Mouse (Mus musculus): ENCODE results near the gene Stmn1.
A peak's percentile ranks its signal among the peaks of the same experiment; 100 is the strongest.

Gene Stmn1

DNA sequence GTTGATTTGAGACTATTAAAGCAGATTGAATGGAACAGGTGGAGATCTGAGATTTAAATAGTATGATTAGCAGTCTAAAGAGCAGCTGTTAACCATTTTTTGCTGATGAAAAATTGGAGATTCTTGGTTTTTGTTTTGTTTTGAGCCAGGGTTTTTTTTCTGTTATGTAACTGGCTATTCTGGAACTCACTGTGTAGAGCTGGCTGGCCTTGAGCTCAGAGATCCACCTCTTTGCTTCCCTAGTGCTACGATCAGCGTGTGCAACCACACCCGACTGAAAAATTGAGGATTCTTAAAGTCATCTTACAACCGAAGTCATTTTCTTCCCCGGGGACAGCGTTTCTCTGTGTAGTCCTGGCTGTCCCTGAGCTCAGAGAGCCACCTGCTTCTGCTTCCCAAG lies 43.6 kb downstream of the Stmn1 start:
- DNase-seq (ENCODE audit: low read depth, low spot score), result no peak

- DNase-seq (ENCODE audit: low read depth, low spot score), result peak; percentile 59
These were observed 44.7 kb downstream of the Stmn1 start for GRCm38 (mm10) chr4:134512798-134513197.

DNA sequence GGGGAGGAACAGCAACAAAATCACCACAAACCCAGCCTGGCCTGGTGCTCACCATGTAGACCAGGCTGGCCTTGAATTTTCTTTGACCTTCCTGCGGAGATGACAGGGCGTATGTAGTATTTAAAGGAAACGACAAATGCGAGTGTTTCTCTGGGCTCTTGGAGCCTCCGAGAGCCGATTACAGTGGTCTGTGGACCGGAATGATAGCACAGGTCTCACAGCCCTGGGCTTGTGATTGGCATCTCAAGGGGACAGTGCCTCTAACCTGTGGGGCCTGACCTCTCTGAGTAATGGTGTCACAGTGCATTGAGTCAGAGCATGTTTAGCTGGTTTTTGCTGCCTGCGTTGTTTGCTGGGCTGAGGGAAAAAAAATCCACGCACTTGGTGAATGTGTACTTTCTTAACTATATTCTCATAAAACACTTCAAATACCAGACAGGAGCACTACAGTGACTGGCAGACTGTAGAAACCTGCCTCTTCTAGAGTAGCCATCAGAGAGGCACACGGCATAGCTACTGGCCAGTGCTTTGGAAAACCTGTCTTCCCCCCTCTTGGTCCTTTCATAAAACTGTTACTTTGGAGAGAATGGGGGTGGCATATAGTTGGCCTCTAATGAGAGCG lies 46.3 kb downstream of the Stmn1 start:
- no peak for DNase-seq (ENCODE audit: low read depth, low spot score)

DNA sequence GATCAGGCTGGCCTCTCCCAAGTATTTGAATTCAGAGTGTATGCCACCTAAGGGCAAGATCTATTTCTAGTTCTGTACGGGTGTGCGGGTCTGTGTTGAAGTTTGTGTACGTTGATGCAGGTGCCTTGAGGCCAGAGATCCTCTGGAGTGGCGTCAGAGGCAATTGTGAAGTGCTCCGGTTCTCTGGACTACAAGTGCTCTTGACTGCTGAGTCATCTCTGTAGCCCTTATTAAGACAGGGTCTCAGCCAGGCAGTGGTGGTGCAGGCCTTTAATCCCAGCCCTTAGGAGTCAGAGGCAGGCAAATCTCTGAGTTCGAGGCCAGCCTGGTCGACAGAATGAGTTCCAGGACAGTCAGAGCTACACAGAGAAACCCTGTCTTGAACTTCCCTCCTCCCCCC lies 47.5 kb downstream of the Stmn1 start:
- DNase-seq (ENCODE audit: low read depth, low spot score), result no peak

DNA sequence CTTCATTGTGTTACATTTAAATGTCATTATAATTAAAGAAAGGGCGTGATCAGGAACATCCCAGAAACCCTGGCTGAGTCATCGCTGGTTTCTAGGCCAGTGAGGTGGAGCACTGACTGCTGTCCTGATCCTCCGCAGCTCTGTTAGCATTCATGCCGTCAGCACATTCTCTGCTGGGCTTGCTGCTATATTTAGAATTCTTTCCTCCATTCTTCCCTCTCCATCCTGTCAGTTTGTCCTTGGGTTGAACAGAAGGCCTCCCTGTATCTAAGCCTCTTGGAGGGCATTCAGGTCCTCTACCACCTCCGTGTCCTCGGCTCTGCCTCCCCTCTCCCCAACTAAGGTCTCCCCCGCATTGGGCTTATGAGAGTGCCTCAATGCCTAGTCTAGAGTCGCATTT lies 48.9 kb downstream of the Stmn1 start:
- no peak for DNase-seq (ENCODE audit: low read depth, low spot score)

GRCm38 (mm10) chr4:134517719-134518118 lies 49.6 kb downstream of the Stmn1 start:
- no peak for DNase-seq (ENCODE audit: low read depth, low spot score)

GRCm38 (mm10) chr4:134518541-134518940 lies 50.4 kb downstream of the Stmn1 start:
- DNase-seq (ENCODE audit: low read depth, low spot score), result no peak

DNA sequence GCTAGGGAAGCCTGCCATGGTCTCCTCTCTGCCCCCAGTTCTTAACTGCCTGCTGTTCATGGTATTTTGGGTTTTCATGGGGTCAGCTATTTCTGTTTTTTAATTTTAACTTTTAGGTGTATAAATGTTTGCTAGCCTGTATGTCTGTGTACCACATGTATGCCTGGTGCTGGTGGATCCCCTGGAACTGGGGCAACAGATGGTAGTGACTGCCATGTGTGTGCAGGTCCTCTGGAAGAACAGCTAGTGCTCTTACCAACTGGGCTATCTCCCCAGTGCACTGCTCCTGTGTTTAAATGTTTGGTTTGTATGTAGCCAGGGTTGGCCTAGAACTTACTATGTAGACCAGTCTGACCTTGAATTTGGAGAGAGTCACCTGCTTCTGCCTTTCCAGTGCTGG lies 51.2 kb downstream of the Stmn1 start:
- DNase-seq (ENCODE audit: low read depth, low spot score), result no peak
